Mouse (Mus musculus): Measurements from ENCODE around the gene Ncln. TPM values are rescaled to one million over a fixed set of nuclear protein-coding genes. Genes with fewer than 3 reads are reported as not detected.
"Not testable (repeated sequence)": the region's sequence is repeated elsewhere in the genome, so short reads cannot be mapped to it uniquely, and the experiment has no call there.

Gene Ncln
- polyA plus RNA-seq, 1 experiment = 203 TPM

DNA sequence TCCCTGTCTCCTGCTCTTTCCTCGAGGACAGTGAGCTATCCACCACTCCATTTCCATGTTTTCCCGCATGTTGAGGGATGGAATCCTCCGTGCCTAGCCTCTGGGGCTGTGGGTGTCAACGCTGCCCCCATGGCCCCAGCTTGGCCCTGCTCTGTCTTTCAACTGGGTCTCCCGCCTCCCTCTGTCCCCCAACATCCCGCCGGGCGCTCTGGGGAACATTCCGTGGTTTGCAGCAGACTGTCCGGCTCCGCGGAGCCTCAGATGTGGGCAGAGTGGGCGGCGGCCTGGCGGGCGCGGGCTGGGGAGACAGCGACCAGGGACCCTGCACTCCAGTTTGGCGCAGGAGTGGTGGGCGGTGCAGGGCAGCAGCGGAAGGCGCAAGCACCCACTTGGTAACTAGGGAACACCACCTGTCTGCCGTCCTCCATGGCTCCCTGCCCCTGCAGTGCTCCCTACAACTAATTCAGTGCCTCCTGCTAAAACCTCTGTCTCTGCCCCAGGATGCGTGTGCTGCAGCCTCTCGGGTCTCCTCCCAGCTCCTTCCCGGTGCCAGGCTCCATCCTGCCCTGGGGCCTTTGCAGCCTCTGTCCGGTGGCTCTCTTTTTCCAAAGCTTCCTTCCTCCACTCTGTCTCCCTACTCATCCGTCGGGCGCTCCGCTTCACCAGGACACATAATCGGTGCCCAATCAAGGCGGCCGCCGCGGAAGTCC is 43.8 kb downstream of the Ncln start:
- Histone ChIP-seq H3K4me1 (ENCODE audit: control insufficient read depth, insufficient read depth, low read length) (no peaks in the 10 kb centered on the region), H3K4me3 (replicated peaks; ENCODE audit: extremely low read depth, low read depth, low read length) (no peak overlapping the region)
- no peak for TF ChIP-seq POLR2A (IDR thresholded peaks at IDR 0.05; ENCODE audit: borderline replicate concordance, extremely low read depth, low read depth, low read length)
- TF ChIP-seq CTCF (IDR thresholded peaks at IDR 0.05; ENCODE audit: insufficient read depth, low read length) = no peak
- peak; percentile 25 for DNase-seq
- WGBS = 7% methylated on average over 36 of the region's 36 CpGs

DNA sequence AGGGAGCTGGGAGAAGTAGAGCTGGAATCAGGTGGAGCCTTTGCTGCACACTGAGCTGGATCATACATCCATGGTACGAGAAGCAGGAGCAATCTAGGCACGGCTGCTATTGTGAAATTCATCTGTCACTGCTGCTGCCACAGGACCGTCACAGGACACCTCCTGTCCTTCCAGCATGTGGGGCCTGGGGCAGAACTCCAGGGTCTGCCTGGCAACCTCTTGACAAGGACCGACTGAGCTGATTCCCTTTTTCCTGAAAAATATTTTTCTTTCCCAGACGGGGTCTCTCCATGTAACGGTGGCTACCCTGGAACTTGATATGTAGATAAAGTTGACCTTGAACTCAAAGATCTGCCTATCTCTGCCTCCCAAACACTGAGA is 44.8 kb downstream of the Ncln start:
- 41% methylated on average over 6 of the region's 6 CpGs for WGBS
- no peak for DNase-seq
- no peak overlapping the region for H3K4me3 ChIP-seq (replicated peaks; ENCODE audit: extremely low read depth, low read depth, low read length)
- TF ChIP-seq POLR2A (IDR thresholded peaks at IDR 0.05; ENCODE audit: borderline replicate concordance, extremely low read depth, low read depth, low read length) (no peak), CTCF (IDR thresholded peaks at IDR 0.05; ENCODE audit: insufficient read depth, low read length) (no peak)
- H3K4me1 ChIP-seq (ENCODE audit: control insufficient read depth, insufficient read depth, low read length) = no peaks in the 10 kb centered on the region

DNA sequence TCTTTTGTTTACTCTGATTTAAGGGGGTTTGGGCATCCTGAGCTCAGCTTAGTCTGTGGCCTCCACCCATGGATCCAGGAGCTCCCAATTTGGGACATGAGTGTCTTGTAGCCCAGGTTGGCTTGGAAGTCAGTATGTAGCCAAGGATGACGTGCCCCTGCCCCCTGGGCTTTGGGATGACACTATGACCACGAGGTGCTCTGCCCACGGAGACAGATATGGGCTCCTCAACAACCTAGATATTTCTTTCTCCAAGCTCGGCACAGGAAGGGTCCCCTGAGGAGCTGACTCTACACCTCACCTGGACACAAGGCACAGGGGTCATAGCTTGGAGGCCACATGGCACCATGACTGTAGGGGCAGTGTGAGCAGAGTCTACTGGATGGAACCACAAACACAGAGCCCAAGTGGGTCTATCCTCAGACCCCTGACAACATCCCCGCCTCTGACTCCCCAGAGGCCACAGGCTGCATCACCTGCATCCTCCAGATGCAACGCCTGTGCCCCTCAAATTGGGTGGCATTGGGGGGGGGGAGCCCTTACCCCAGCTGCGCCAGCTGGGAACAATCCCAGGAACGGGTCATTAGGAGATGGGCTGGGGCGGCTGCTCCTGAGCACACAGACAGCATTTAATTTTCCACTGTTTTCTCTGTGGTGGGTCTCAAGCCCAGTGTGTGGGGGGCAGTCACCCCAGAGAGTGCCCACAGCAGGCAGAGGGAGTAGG is 45.4 kb downstream of the Ncln start:
- no peak for TF ChIP-seq POLR2A (IDR thresholded peaks at IDR 0.05; ENCODE audit: borderline replicate concordance, extremely low read depth, low read depth, low read length)
- TF ChIP-seq CTCF (IDR thresholded peaks at IDR 0.05; ENCODE audit: insufficient read depth, low read length) = no peak
- H3K4me1 ChIP-seq (ENCODE audit: control insufficient read depth, insufficient read depth, low read length) = no peaks in the 10 kb centered on the region
- 53% methylated on average over 9 of the region's 9 CpGs for WGBS
- no peak overlapping the region for H3K4me3 ChIP-seq (replicated peaks; ENCODE audit: extremely low read depth, low read depth, low read length)
- DNase-seq = no peak

DNA sequence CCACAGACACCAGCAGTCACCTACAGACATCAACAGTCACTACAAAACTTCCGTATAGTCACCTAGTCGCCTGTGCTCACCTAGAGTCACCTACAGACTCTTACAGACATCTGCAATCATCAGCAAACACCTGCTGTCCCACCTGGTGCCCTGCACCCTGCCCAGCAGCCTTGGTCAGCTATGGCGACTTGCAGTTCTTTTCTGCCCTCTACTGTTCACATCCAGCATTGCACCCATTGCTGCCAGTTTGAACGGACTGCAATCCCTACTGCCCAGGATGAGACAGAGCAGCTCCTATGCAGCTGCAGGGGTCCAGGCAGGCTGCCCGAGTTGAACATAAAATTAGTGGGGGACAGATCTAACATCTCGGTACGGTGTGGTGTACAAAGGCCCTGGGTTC is 46.1 kb downstream of the Ncln start:
- peak; percentile 79 for DNase-seq
- H3K4me3 ChIP-seq (replicated peaks; ENCODE audit: extremely low read depth, low read depth, low read length) = no peak overlapping the region
- no peaks in the 10 kb centered on the region for H3K4me1 ChIP-seq (ENCODE audit: control insufficient read depth, insufficient read depth, low read length)
- TF ChIP-seq CTCF (IDR thresholded peaks at IDR 0.05; ENCODE audit: insufficient read depth, low read length) = peak; percentile 99
- TF ChIP-seq POLR2A (IDR thresholded peaks at IDR 0.05; ENCODE audit: borderline replicate concordance, extremely low read depth, low read depth, low read length) = no peak
- 2% methylated on average over 7 of the region's 7 CpGs for WGBS

DNA sequence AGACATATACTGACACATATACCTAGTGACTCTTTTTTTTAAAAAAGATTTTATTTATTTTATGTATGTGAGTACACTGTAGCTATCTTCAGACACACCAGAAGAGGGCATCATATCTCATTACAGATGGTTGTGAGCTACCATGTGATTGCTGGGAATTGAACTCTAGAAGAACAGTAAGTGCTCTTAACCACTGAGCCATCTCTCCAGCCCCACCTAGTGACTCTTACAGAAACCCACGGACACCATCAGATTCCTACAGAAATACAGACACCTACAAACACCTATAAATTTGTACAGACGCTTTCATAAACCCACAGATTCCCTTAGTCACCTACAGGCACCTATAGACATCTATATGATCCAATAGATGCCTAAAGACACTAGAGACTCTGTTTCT is 50.7 kb downstream of the Ncln start:
- H3K4me3 ChIP-seq (replicated peaks; ENCODE audit: extremely low read depth, low read depth, low read length); H3K4me1 ChIP-seq (ENCODE audit: control insufficient read depth, insufficient read depth, low read length); DNase-seq: not testable (repeated sequence)
- WGBS = 35% methylated on average over 2 of the region's 2 CpGs

DNA sequence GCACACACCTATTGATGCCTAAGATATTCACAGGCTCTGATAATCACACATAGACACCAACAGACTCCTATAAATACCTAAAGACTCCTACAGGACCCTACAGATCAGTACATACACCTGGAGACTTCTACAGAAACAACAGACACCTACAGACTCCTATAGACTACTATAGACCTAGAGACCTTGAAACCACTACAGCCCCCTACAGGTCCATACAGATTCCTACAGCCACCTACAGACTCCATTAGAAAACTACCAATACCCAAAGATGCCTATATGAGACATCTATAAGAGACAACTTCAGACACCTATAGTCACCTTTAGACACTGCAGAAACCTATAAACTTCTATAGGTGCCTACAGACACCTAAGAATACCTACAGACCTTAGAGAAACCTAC is 55.2 kb downstream of the Ncln start:
- Histone ChIP-seq H3K4me3 (replicated peaks; ENCODE audit: extremely low read depth, low read depth, low read length) (no peak overlapping the region), H3K4me1 (ENCODE audit: control insufficient read depth, insufficient read depth, low read length) (no peaks in the 10 kb centered on the region)
- TF ChIP-seq CTCF (IDR thresholded peaks at IDR 0.05; ENCODE audit: insufficient read depth, low read length) = no peak
- TF ChIP-seq POLR2A (IDR thresholded peaks at IDR 0.05; ENCODE audit: borderline replicate concordance, extremely low read depth, low read depth, low read length) = no peak
- DNase-seq = no peak

Other genes starting within 250 kb of the Ncln start
- 2.7 and 3.3 TPM in 2 replicates for gene Matk, start 243.5 kb downstream of the Ncln start, polyA plus RNA-seq (2012; rRNA removed)
- 60.1 and 87.9 TPM in 2 replicates for gene Mrpl54, start 229.5 kb downstream of the Ncln start, polyA plus RNA-seq (2012; rRNA removed)
- gene Apba3, start 229.4 kb downstream of the Ncln start, polyA plus RNA-seq (2012; rRNA removed) = 86.4 and 104 TPM in 2 replicates
- gene Tjp3, start 204.8 kb downstream of the Ncln start, polyA plus RNA-seq (2012; rRNA removed) = 27.6 and 27.7 TPM in 2 replicates
- 103 and 104 TPM in 2 replicates for gene Pip5k1c, start 203.4 kb downstream of the Ncln start, polyA plus RNA-seq (2012; rRNA removed)
- 30.5 and 36.7 TPM in 2 replicates for gene Cactin, start 175.3 kb downstream of the Ncln start, polyA plus RNA-seq (2012; rRNA removed)
- gene Tbxa2r, start 167.7 kb downstream of the Ncln start, polyA plus RNA-seq (2012; rRNA removed) = 39.9 and 44.0 TPM in 2 replicates
- gene Gipc3, start 153.1 kb downstream of the Ncln start, polyA plus RNA-seq (2012; rRNA removed) = 10.3 and 11.2 TPM in 2 replicates
- 106 and 134 TPM in 2 replicates for gene Hmg20b, start 145.9 kb downstream of the Ncln start, polyA plus RNA-seq (2012; rRNA removed)
- gene Mfsd12, start 138.9 kb downstream of the Ncln start, polyA plus RNA-seq (2012; rRNA removed) = 33.3 and 39.9 TPM in 2 replicates
- 21.9 and 25.8 TPM in 2 replicates for gene 4930404N11Rik, start 130.6 kb downstream of the Ncln start, polyA plus RNA-seq (2012; rRNA removed)
- 59.3 and 61.8 TPM in 2 replicates for gene Fzr1, start 117.9 kb downstream of the Ncln start, polyA plus RNA-seq (2012; rRNA removed)
- gene Dohh, start 112.0 kb downstream of the Ncln start, polyA plus RNA-seq (2012; rRNA removed) = 79.2 and 83.4 TPM in 2 replicates
- 3.7 and 6.3 TPM in 2 replicates for gene Gm48551, start 111.9 kb downstream of the Ncln start, polyA plus RNA-seq (2012; rRNA removed)
- gene Gm48552, start 107.4 kb downstream of the Ncln start, polyA plus RNA-seq (2012; rRNA removed) = 3.6 and 5.9 TPM in 2 replicates
- gene Smim24, start 103.3 kb downstream of the Ncln start, polyA plus RNA-seq (2012; rRNA removed) = 8.8 and 10.1 TPM in 2 replicates
- 89.6 and 103 TPM in 2 replicates for gene Nfic, start 40.8 kb downstream of the Ncln start, polyA plus RNA-seq (2012; rRNA removed)
- 0.92 and 1.1 TPM in 2 replicates for gene Celf5, start 13.7 kb downstream of the Ncln start, polyA plus RNA-seq (2012; rRNA removed)
- 40.3 and 47.5 TPM in 2 replicates for gene S1pr4, start 3.7 kb upstream of the Ncln start, polyA plus RNA-seq (2012; rRNA removed)
- gene Gna15, start 27.8 kb upstream of the Ncln start, polyA plus RNA-seq (2012; rRNA removed) = 8.5 and 9.5 TPM in 2 replicates
- 114 and 117 TPM in 2 replicates for gene Gna11, start 48.8 kb upstream of the Ncln start, polyA plus RNA-seq (2012; rRNA removed)
- 1,275 and 1,423 TPM in 2 replicates for gene Aes, start 63.1 kb upstream of the Ncln start, polyA plus RNA-seq (2012; rRNA removed)
- gene Tle2, start 78.2 kb upstream of the Ncln start, polyA plus RNA-seq (2012; rRNA removed) = 164 and 218 TPM in 2 replicates
- gene Tle6, start 104.7 kb upstream of the Ncln start, polyA plus RNA-seq (2012; rRNA removed) = 33.3 and 41.6 TPM in 2 replicates
- gene BC025920, start 109.9 kb upstream of the Ncln start, polyA plus RNA-seq (2012; rRNA removed) = 0.57 and 1.1 TPM in 2 replicates
- 33.7 and 36.2 TPM in 2 replicates for gene Sirt6, start 131.4 kb upstream of the Ncln start, polyA plus RNA-seq (2012; rRNA removed)
- 22.7 and 28.4 TPM in 2 replicates for gene Ankrd24, start 132.1 kb upstream of the Ncln start, polyA plus RNA-seq (2012; rRNA removed)
- gene Gm10778, start 152.7 kb upstream of the Ncln start, polyA plus RNA-seq (2012; rRNA removed) = 0.33 and 0.57 TPM in 2 replicates
- gene Zfp433, start 208.4 kb upstream of the Ncln start, polyA plus RNA-seq (2012; rRNA removed) = 0.45 and 0.47 TPM in 2 replicates

Data from lung, adult 2 months (tissue).